Mouse (Mus musculus): ENCODE data around the gene Tmem86b.

DNA sequence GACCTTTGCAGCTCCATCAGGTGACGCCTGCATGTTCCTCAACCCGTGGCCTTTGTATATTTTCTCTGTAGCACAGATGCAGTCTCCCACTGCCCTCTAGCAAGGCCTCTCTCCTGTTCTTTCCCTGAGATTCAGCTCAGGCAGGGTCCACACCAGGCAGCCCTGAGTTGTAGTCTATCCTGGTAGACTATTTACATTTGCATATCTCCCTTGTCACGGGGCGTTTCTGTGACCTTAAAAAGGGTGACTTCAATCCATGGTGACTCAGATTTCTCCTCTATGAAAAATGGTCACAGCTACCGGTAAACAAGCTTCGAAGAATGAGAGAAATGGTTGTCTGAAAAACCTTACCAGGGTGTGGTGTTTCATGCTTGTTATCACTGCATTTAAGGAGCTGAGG is 27.3 kb downstream of the Tmem86b start, which contains the start of gene Ptprh:
- TF ChIP-seq CTCF (IDR thresholded peaks at IDR 0.05; ENCODE audit: extremely low read depth, insufficient read depth, insufficient read length, insufficient replicate concordance) (no peak), POLR2A (IDR thresholded peaks at IDR 0.05; ENCODE audit: low read depth, low read length) (no peak)

Measured in spleen, adult 2 months (tissue).